Mouse (Mus musculus) liver, adult 2 months (tissue): ENCODE results near the gene Itpr2. TPM values are rescaled to one million over a fixed set of nuclear protein-coding genes. Genes with fewer than 3 reads are reported as not detected.
A peak's percentile ranks its signal among the peaks of the same experiment; 100 is the strongest.

Experiments
- DNase-seq: peaks from one replicate; pipeline ENCODE4 v3.0.0-alpha.2; 2011; ENCODE audit warnings: low read depth, low spot score; ENCODE audit errors: extremely low read depth
- H3K27ac ChIP-seq: fragments of 200-500 bp; replicated peaks from 2 replicates; pipeline ENCODE4 v1.5.1; 2012; ENCODE audit warnings: low read depth, mild to moderate bottlenecking, control low read depth, inconsistent platforms, low read length; ENCODE audit not compliant: insufficient read depth
- H3K27me3 ChIP-seq: fragments of 200-500 bp; 2 replicates; pipeline ENCODE4 v1.6.1; 2012; ENCODE audit warnings: mild to moderate bottlenecking, moderate library complexity, low read length, inconsistent platforms; ENCODE audit not compliant: control insufficient read depth, insufficient read depth
- H3K36me3 ChIP-seq: fragments of 200-500 bp; 2 replicates; pipeline ENCODE4 v1.6.1; 2012; ENCODE audit warnings: low read length, inconsistent platforms; ENCODE audit not compliant: control insufficient read depth, insufficient read depth
- H3K4me1 ChIP-seq: fragments of 200-500 bp; 2 replicates; pipeline ENCODE4 v1.6.1; 2011; ENCODE audit warnings: low read length; ENCODE audit not compliant: control insufficient read depth, insufficient read depth
- H3K4me3 ChIP-seq: fragments of 200-500 bp; 2 replicates; pipeline ENCODE4 v1.5.1; 2011; ENCODE audit warnings: low read depth, mild to moderate bottlenecking, control low read depth, low read length, moderate library complexity; ENCODE audit not compliant: insufficient read depth
- H3K79me2 ChIP-seq: fragments of 200-500 bp; 2 replicates; pipeline ENCODE4 v1.6.1; 2012; ENCODE audit warnings: inconsistent platforms, mild to moderate bottlenecking, low read length, moderate library complexity; ENCODE audit not compliant: control insufficient read depth, insufficient read depth
- H3K9ac ChIP-seq: fragments of 200-500 bp; 2 replicates; pipeline ENCODE4 v1.6.1; 2012; ENCODE audit warnings: low read depth, mild to moderate bottlenecking, control low read depth, inconsistent platforms, low read length
- CTCF ChIP-seq: fragments of 200-500 bp; IDR thresholded peaks from 2 replicates; pipeline ENCODE4 v1.5.1; 2011; ENCODE audit warnings: low read depth, low read length, control low read depth
- POLR2A ChIP-seq: fragments of 200-500 bp; IDR thresholded peaks from 2 replicates; pipeline ENCODE4 v1.6.1; 2011; ENCODE audit warnings: low read length, control low read depth; ENCODE audit not compliant: insufficient read depth; ENCODE audit errors: extremely low read depth
- WGBS: fragments of 180-500 bp; shearing (Covaris S2); methylation state at CpG from one replicate; pipeline ENCODE4 v1.1.7; 2018; 5-methylcytosine and 5-hydroxymethylcytosine counted together
- polyA plus RNA-seq: library from polyadenylated mRNA; depleted of rRNA; stranded (reverse); fragments of >200 nt; gene quantifications from 2 replicates; pipeline ENCODE4 v1.2.3, GENCODE M21; 2012
- total RNA-seq: library from RNA; depleted of rRNA; stranded (reverse); fragments of >200 nt; gene quantifications from 2 replicates; pipeline ENCODE4 v1.2.3, GENCODE M21; 2014

Itpr2 gene
- total and polyA plus RNA-seq, 2 experiments, result 9.5 to 22.9 TPM

DNA sequence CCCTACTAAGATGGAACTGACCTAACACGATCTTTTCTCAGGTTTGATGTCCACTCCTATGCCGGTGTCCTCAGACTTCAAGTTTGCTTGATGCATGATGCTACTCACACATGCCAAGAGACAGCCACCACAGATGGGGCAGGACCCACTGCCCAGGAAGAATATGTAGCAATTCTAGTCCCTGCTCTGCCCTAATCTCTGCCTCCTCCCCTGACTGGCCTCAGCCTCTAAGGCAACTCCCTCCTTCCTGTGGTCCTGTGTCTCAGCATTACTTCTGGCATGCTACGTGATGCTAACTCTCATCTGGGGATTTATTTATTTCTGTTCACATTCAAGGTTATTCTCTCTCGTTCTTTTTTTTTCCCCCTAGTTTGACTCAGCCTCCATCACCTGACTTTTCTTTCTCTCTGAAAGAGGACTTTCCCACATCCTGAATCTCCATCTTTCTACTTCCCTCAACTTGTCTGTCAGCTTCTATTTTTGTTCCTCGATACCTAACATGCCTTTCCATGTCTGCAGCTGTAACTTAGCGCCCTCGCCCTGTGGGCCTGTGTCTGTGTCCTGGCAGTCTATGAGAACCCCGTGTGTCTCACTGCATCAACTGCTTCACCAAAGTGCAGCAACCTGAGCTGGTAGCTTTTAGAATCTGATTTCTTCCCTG is 279.5 kb downstream of the Itpr2 start:
- Histone ChIP-seq H3K36me3 (peaks cover 19% of the 10 kb centered on the region), H3K4me3 (no peak overlapping the region), H3K27me3 (no peaks in the 10 kb centered on the region), H3K27ac (no peak overlapping the region), H3K79me2 (no peaks in the 10 kb centered on the region), H3K9ac (no peak overlapping the region), H3K4me1 (no peaks in the 10 kb centered on the region)
- WGBS, result 75% methylated on average over 8 of the region's 8 CpGs
- DNase-seq, result no peak
- TF ChIP-seq POLR2A, result no peak
- TF ChIP-seq CTCF, result no peak

DNA sequence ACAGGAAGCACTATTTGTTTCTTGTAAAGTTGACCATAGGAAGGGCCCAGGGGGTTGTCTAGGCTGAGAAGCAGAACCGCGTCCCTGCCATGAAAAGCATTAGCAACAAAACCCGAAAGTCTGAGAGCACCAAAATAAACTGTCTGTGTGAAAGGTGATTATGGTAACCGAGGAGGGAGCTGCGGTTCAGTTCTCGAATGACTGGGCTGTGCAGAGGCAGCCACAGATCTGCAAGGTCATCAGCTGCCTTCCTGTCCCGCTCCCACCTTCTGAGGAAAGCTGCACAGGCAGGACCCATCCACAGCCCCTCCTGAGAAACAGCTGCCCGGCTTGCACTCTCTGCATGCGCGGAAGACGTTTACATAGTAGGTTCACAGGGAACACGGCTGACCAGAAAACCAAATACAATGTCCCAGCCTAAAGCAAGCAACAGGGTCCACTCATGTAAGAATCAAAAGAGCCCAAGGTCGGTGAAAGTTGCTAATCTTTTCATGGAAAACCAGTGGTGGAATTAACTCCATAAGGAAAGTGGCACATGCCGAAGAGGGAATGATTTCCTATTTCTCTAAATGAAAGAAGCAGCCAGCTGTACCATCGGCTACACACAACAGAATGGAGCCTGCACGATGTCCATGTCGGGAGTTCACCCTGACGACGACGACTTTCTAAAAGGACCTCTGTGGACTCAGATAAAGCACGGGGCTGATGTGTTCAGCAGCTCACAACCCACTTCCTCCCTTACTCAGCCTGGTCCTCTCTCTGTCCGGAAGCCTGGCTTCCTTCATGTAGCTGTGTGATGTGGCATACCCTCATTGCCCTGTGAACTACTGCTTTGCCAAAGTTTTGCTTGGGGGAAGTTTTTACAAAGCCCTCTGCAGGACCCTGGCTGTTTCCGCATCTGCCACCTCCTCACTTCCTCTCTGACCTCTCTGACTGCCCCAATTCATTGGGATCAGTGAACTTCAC is 280.4 kb downstream of the Itpr2 start:
- TF ChIP-seq POLR2A (no peak), CTCF (no peak)
- Histone ChIP-seq H3K9ac (no peak overlapping the region), H3K79me2 (no peaks in the 10 kb centered on the region), H3K4me1 (no peaks in the 10 kb centered on the region), H3K27me3 (no peaks in the 10 kb centered on the region), H3K27ac (no peak overlapping the region), H3K4me3 (no peak overlapping the region), H3K36me3 (peaks cover 16% of the 10 kb centered on the region)
- 69% methylated on average over 23 of the region's 23 CpGs for WGBS
- DNase-seq, result peak; percentile 16

DNA sequence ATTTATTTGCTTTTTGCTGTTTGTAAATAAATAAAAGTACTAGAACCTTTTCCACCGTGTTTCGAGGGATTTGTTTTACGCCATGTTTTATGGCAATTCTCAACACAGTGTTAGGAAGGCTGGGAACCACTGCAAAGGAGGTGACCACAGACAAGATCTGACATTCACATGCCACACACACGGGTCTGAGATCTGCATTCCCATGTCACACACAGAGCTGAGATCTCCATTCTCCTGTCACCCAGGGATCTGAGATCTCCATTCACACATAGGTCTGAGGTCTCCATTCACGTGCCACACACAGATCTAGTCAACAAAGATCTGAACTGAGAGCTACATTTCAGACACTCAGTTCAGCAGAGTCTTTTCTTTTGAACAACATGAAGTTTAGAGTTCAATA is 282.0 kb downstream of the Itpr2 start:
- Histone ChIP-seq H3K9ac (no peak overlapping the region), H3K27ac (no peak overlapping the region), H3K36me3 (peaks cover 8% of the 10 kb centered on the region; the same call in 1 of the 2 replicates), H3K79me2 (no peaks in the 10 kb centered on the region), H3K4me3 (no peak overlapping the region), H3K4me1 (no peaks in the 10 kb centered on the region), H3K27me3 (no peaks in the 10 kb centered on the region)
- WGBS, result 92% methylated on average over 5 of the region's 5 CpGs
- TF ChIP-seq POLR2A, result no peak
- TF ChIP-seq CTCF, result no peak
- no peak for DNase-seq

DNA sequence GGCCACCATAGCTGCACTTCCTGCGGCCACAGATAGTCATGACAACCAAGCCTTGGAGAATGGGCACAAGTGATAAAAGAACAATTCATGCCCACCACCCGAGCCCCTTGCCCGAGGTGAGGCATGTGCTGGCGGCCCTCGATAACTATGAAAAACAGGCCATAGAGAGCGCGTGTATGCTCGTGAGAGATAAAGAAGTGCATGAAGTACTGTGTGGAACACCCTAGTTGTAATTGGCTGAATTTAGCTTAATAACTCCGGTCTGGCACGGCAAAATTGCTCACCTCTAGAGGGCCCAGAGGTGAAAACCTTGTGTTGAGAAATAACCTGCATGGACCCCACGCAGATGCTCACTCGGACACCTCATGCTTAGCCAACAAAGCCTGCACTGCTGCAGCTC is 282.5 kb downstream of the Itpr2 start:
- WGBS, result 96% methylated on average over 12 of the region's 12 CpGs

DNA sequence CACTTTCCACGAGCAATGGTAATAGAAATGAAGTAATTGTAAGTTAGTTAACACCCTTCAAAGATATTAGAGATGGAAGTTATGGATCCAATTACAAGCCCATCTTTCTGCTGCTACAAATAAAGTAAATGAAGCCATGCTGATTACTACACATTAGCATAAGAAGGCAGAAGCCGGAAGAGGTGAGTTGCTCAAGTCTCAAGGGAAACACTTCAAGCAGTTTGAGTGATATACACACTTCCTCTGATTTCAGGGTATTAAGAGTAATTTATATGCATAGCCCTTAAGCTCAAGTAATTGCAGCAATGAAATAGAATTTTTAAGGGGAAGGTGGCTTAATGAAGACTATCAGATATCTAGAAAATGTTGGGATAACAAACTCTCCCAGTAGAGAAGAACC is 286.7 kb downstream of the Itpr2 start:
- DNase-seq, result no peak
- Histone ChIP-seq H3K27me3 (no peaks in the 10 kb centered on the region), H3K79me2 (no peaks in the 10 kb centered on the region), H3K4me3 (no peak overlapping the region), H3K4me1 (no peaks in the 10 kb centered on the region), H3K36me3 (no peaks in the 10 kb centered on the region; the same call in 1 of the 2 replicates), H3K9ac (no peak overlapping the region), H3K27ac (no peak overlapping the region)
- 97% methylated on average over 2 of the region's 2 CpGs for WGBS
- TF ChIP-seq CTCF (no peak), POLR2A (no peak)

More for the DNA sequence above, 282.5 kb downstream of the Itpr2 start:
- Histone ChIP-seq H3K36me3 (peaks cover 7% of the 10 kb centered on the region; the same call in 1 of the 2 replicates), H3K4me3 (no peak overlapping the region), H3K79me2 (no peaks in the 10 kb centered on the region), H3K27ac (no peak overlapping the region), H3K9ac (no peak overlapping the region), H3K4me1 (no peaks in the 10 kb centered on the region), H3K27me3 (no peaks in the 10 kb centered on the region)
- no peak for DNase-seq
- TF ChIP-seq CTCF (no peak), POLR2A (no peak)

DNA sequence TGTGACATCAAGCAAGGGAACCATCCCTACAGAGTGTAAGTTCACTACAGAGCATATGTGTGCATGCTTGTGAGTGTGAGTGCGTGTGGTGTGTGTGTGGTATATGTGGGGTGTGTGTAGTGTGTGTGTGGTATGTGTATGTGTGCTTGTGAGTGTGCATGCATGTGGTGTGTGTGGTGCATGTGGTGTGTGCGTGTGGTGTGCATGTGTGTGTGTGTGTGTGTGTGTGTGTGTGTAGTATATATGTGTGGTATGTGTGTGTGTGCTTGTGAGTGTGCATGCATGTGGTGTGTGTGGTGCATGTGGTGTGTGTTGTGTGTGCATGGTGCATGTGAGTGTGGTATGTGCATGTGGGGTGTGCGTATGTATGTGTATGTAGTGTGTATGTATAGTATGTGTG is 289.7 kb downstream of the Itpr2 start:
- no peak overlapping the region for H3K4me3 ChIP-seq
- no peaks in the 10 kb centered on the region for H3K27me3 ChIP-seq
- DNase-seq, result no peak
- H3K36me3 ChIP-seq, result no peaks in the 10 kb centered on the region; the same call in 1 of the 2 replicates
- no peak for TF ChIP-seq POLR2A
- no peak for TF ChIP-seq CTCF
- H3K79me2 ChIP-seq, result no peaks in the 10 kb centered on the region
- no peak overlapping the region for H3K27ac ChIP-seq
- H3K4me1 ChIP-seq, result no peaks in the 10 kb centered on the region
- no peak overlapping the region for H3K9ac ChIP-seq
- 94% methylated on average over 3 of the region's 3 CpGs for WGBS
